Mouse (Mus musculus) gastrocnemius, postnatal 36 days (tissue): ENCODE data around the gene Pltp. TPM values are rescaled to one million over a fixed set of nuclear protein-coding genes. Genes with fewer than 3 reads are reported as not detected.

ENCODE experiments used
- total RNA-seq, 2 experiments: library from RNA; stranded (reverse); gene quantifications; 2 replicates each; pipeline ENCODE4 v1.2.3; 2021

Pltp gene
- total RNA-seq, 2 experiments from 2014 or later: 15.3 to 15.7 TPM

Other genes starting within 250 kb of the Pltp start
- gene Wfdc6b, start 244.2 kb downstream of the Pltp start, total RNA-seq: not detected
- not detected for gene Wfdc8, start 244.1 kb downstream of the Pltp start, total RNA-seq
- not detected for gene Wfdc16, start 218.9 kb downstream of the Pltp start, total RNA-seq
- not detected for gene Wfdc10, start 201.7 kb downstream of the Pltp start, total RNA-seq
- gene Wfdc9, start 201.1 kb downstream of the Pltp start, total RNA-seq: not detected
- gene Wfdc11, start 183.6 kb downstream of the Pltp start, total RNA-seq: not detected
- not detected for gene Wfdc13, start 172.6 kb downstream of the Pltp start, total RNA-seq
- gene Spint4, start 159.2 kb downstream of the Pltp start, total RNA-seq: not detected
- gene Spint5, start 142.4 kb downstream of the Pltp start, total RNA-seq: not detected
- not detected for gene Wfdc3, start 111.8 kb downstream of the Pltp start, total RNA-seq
- 10 to 100 TPM; 15.8 to 18.1 TPM for gene Dnttip1, start 111.7 kb downstream of the Pltp start, total RNA-seq
- 1 to 10 TPM; 1.0 to 1.4 TPM for gene Ube2c, start 87.8 kb downstream of the Pltp start, total RNA-seq
- gene Tnnc2, start 77.7 kb downstream of the Pltp start, total RNA-seq: over 10,000 TPM; 16,945 to 17,744 TPM
- 10 to 100 TPM; 18.1 to 20.8 TPM for gene Snx21, start 71.9 kb downstream of the Pltp start, total RNA-seq
- gene Acot8, start 52.8 kb downstream of the Pltp start, total RNA-seq: 1 to 10 TPM; 6.9 to 8.6 TPM
- gene Zswim3, start 52.6 kb downstream of the Pltp start, total RNA-seq: 1 to 10 TPM; 1.2 TPM
- 1 to 10 TPM; 3.0 to 4.6 TPM for gene Zswim1, start 35.0 kb downstream of the Pltp start, total RNA-seq
- under 1 TPM in 1 of 2 experiments, not detected in 1; 0.36 TPM for gene Spata25, start 29.2 kb downstream of the Pltp start, total RNA-seq
- gene Ctsa, start 24.8 kb downstream of the Pltp start, total RNA-seq: 10 to 100 TPM; 45.6 to 49.4 TPM
- gene Neurl2, start 24.3 kb downstream of the Pltp start, total RNA-seq: 10 to 100 TPM; 35.8 to 36.3 TPM
- 10 to 100 TPM; 23.8 to 26.9 TPM for gene Pcif1, start 21.6 kb upstream of the Pltp start, total RNA-seq
- 1 to 10 TPM; 8.8 to 9.3 TPM for gene Zfp335, start 54.0 kb upstream of the Pltp start, total RNA-seq
- under 1 TPM; 0.38 to 0.62 TPM for gene Mmp9, start 83.1 kb upstream of the Pltp start, total RNA-seq
- gene Slc12a5, start 103.1 kb upstream of the Pltp start, total RNA-seq: under 1 TPM; 0.25 to 0.36 TPM
- 10 to 100 TPM; 10.3 to 11.7 TPM for gene Ncoa5, start 177.2 kb upstream of the Pltp start, total RNA-seq
- gene Cd40, start 197.9 kb upstream of the Pltp start, total RNA-seq: under 1 TPM; 0.48 to 0.76 TPM
- gene 1700025C18Rik, start 233.0 kb upstream of the Pltp start, total RNA-seq: not detected